Mouse (Mus musculus) frontal cortex, postnatal 25 days (tissue): ENCODE data around the gene Rbm33.
A peak's percentile ranks its signal among the peaks of the same experiment; 100 is the strongest.

Experiments
- DNase-seq, 2 experiments: peaks; one replicate each; pipeline ENCODE4 v3.0.0; 2022; ENCODE audit warnings: low spot score in 2 of 2

The Rbm33 gene

DNA sequence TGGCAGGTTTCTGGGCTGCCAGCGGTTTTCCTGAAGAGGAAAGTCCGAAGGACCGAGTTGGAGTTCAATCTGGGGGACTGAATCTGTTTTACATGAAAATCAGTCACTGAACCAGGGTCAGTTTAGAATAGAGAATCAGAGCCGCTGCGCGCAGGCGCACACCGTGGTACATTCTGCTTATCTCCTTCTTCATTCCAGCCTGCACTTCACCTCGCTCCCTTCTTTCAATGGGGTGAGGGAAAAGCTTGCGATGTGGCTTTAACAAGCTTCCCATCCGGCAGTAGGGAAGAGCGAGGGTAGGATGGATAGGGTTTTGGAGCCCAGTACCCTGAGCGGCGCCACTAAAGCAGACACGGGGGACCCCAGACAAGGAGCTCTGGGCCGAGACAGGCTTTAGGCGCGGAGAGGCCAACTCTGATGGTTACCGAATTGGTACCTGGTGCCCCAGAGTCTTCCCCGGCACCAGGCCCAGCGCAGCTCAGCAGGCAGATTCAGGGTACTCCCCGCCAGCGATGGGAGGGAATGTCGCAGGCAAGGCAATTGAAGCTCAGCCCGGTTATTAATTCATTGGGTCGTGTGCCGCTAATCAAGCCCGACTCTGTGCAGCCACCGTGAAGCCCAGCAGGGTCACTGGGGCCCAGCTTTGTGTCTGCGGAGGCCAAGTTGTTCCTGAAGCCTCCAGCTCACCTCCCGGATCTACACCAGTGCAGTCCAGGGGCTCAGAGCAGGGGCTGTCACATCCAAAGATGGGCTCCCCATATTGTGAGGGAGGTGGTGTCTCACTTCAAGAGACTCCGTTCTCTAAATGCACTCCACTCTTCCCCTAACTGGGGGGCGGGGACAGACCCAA, 146.0 kb downstream of the Rbm33 start:
- peak in 1 of 2 experiments; percentile 3 for DNase-seq

DNA sequence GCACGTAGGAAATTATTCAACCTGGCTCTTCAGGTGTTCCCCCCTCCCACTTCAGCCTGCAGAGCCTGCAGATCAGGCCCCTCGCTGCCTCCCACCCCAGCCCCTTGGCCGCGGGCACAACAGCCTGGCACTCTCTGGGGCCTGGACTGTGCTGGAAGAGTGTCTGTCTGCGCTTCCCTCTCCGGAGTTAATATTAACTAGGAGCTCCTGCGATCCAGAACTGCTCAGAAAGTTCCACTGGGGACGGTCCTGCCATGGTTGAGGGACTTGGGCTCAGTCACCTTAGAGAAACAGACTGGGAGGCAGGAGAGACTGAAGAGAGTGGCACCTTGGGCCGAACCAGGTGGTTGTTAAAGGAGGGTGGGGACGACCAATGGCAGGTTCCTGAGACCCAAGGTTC, 146.7 kb downstream of the Rbm33 start:
- no peak for DNase-seq

GRCm38 (mm10) chr5:28464361-28465098, 147.6 kb downstream of the Rbm33 start:
- peak in 1 of 2 experiments; percentile 17 for DNase-seq

DNA sequence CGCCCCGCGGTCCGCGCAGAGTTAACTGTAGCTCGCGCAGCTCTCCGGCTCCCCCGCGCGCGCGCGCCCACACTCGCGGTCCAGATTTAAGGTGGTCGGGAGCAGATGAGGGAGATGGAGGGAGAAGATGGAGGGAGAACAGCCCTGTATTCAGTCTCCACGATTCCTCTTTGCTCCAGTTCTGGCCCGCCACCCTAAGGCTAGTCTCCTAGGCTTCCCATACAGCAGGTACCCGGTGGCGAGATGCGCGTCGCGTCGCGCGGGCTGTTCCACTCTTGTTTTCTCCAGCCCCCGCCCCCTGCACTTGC, 148.1 kb downstream of the Rbm33 start:
- peak; percentile 47 to 65 for DNase-seq

DNA sequence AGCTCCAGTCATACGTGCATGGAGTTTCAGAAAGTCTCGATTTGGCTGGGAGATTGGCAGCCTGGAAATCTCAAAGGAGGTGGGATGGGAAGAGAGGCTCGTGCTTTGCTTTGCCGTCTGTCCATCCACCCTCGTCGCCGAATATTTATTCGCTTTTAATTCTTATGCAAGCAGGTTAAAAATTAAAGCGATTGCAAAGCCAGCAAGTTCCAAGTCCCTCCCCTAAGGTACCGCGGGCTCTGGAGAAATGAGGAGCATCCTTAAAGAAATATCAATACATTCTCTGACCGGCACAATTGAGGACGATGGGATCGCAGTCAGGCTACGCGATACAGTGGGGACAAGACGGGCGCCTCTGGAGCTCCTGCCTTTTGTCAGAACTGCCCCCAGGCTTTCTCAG, 148.6 kb downstream of the Rbm33 start:
- DNase-seq, result no peak

DNA sequence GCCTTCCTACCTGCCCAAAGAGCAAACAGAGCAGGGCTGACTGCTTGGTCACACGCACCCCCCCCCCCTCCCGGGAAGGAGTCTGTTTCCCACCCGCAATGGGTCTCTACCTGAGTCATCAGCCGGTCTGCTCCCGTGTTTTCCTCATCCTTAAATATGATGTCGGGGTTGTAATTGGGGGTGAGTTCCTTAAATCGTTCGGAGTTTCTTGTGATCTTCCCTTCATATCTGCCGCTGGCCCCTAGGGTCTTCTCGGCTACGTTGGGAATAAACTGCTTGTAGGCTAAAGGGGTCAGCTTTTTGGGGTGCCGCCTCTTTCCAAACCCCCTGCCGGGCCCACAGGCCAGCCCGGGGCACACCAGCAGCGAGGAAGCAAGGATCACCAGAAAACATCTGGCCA, 149.4 kb downstream of the Rbm33 start:
- no peak for DNase-seq

- peak; percentile 41 to 57 for DNase-seq
Measured at GRCm38 (mm10) chr5:28466760-28467306, 149.9 kb downstream of the Rbm33 start, which contains the start of gene Shh. Shh (minus strand) TSS chr5:28467256.
